Mouse (Mus musculus) liver, embryonic 14.5 days (tissue): ENCODE data around the gene Btbd9. TPM values are rescaled to one million over a fixed set of nuclear protein-coding genes. Genes with fewer than 3 reads are reported as not detected.
A peak's percentile ranks its signal among the peaks of the same experiment; 100 is the strongest.

Source experiments
- ATAC-seq: fragments of 200-750 bp; cut with Nextera tagmentation; 2 replicates; pipeline ENCODE4 v1.8.0; 2017; ENCODE audit warnings: moderate number of reproducible peaks, mild to moderate bottlenecking, moderate library complexity; ENCODE audit not compliant: insufficient read depth
- DNase-seq, 3 experiments: peaks; one replicate each; pipeline ENCODE4 v3.0.0-alpha.2; 2012 to 2013; ENCODE audit warnings: low read depth in 3 of 3, low spot score in 3 of 3
- H3K27ac ChIP-seq: fragments of 300-500 bp; sonication (generic); 2 replicates; pipeline ENCODE4 v1.5.1; 2014; ENCODE audit warnings: moderate library complexity, mild to moderate bottlenecking, control low read depth, inconsistent platforms
- H3K27me3 ChIP-seq: fragments of 300-500 bp; sonication (generic); 2 replicates; pipeline ENCODE4 v1.6.1; 2014; ENCODE audit warnings: mild to moderate bottlenecking, low read length, moderate library complexity; ENCODE audit not compliant: control insufficient read depth, insufficient read depth
- H3K36me3 ChIP-seq: fragments of 300-500 bp; sonication (generic); replicated peaks from 2 replicates; pipeline ENCODE4 v1.6.1; 2014; ENCODE audit warnings: low read depth; ENCODE audit not compliant: control insufficient read depth, insufficient read depth
- H3K4me1 ChIP-seq, 2 experiments: fragments of 200-500 bp in 1 of 2; fragments of 300-500 bp in 1 of 2; sonication (generic) in 1 of 2; replicated peaks; 2 replicates each; pipeline ENCODE4 v1.6.1; 2012 to 2014; ENCODE audit warnings: antibody characterized with exemption in 1 of 2, inconsistent platforms in 1 of 2, low read length in 1 of 2; ENCODE audit not compliant: control insufficient read depth in 2 of 2, insufficient read depth in 2 of 2
- H3K4me2 ChIP-seq: fragments of 300-500 bp; sonication (generic); 2 replicates; pipeline ENCODE4 v1.6.1; 2014; ENCODE audit warnings: low read depth, mild to moderate bottlenecking, control low read depth, moderate library complexity
- H3K4me3 ChIP-seq, 2 experiments: fragments of 200-500 bp in 1 of 2; fragments of 300-500 bp in 1 of 2; sonication (generic) in 1 of 2; 2 replicates each; pipeline ENCODE4 v1.5.1; 2012 to 2014; ENCODE audit warnings: low read depth in 2 of 2, low read length in 2 of 2, mild to moderate bottlenecking in 2 of 2, control low read depth in 1 of 2, inconsistent platforms in 1 of 2, moderate library complexity in 1 of 2; ENCODE audit not compliant: insufficient read depth in 1 of 2
- H3K9ac ChIP-seq: fragments of 300-500 bp; sonication (generic); replicated peaks from 2 replicates; pipeline ENCODE4 v1.6.1; 2014; ENCODE audit warnings: mild to moderate bottlenecking, control low read depth, moderate library complexity
- H3K9me3 ChIP-seq: fragments of 300-500 bp; sonication (generic); 2 replicates; pipeline ENCODE4 v1.6.1; 2016; ENCODE audit warnings: low read length, mixed read lengths; ENCODE audit not compliant: control insufficient read depth
- CTCF ChIP-seq: IDR thresholded peaks from 2 replicates; pipeline ENCODE4 v1.5.1; 2016; ENCODE audit warnings: antibody characterized with exemption, low read depth, control low read depth
- EP300 ChIP-seq: IDR thresholded peaks from 2 replicates; pipeline ENCODE4 v1.6.1; 2016; ENCODE audit warnings: antibody characterized with exemption, low read depth
- WGBS: fragments of 180-500 bp; shearing (Covaris S2); extraction: QIAGEN DNeasy Blood & Tissue Kit; methylation state at CpG from one replicate; pipeline ENCODE4 v1.1.7; 2014; ENCODE audit not compliant: insufficient replicate concordance; 5-methylcytosine and 5-hydroxymethylcytosine counted together
- polyA plus RNA-seq, 2 experiments: library from polyadenylated mRNA; depleted of rRNA in 1 of 2; stranded (reverse) in 1 of 2; unstranded in 1 of 2; fragments of >200 nt; fragmentation: Nextera tagmentation in 1 of 2; extraction: Ambion mirVana in 1 of 2; gene quantifications; 2 replicates each; pipeline versions ENCODE4 v1.2.1 to v1.2.3; 2012 to 2014

The Btbd9 gene
- polyA plus RNA-seq, 2 experiments, result 2.7 to 9.6 TPM

- no peaks in the 10 kb centered on the region for H3K4me1 ChIP-seq
- 68% methylated on average over 7 of the region's 7 CpGs for WGBS
- TF ChIP-seq EP300 (no peak), CTCF (no peak)
Observed at GRCm38 (mm10) chr17:30253924-30254323, 322.4 kb downstream of the Btbd9 start.

GRCm38 (mm10) chr17:30253028-30253427 lies 323.3 kb downstream of the Btbd9 start:
- H3K4me3 ChIP-seq, result no peak overlapping the region
- DNase-seq (no peak), ATAC-seq (no peak)
- H3K9me3 ChIP-seq, result no peaks in the 10 kb centered on the region
- H3K27me3 ChIP-seq, result no peaks in the 10 kb centered on the region
- H3K27ac ChIP-seq, result no peak overlapping the region
- 75% methylated on average over 5 of the region's 5 CpGs for WGBS
- H3K9ac ChIP-seq, result no peak overlapping the region
- no peak for TF ChIP-seq CTCF
- TF ChIP-seq EP300, result no peak
- H3K4me1 ChIP-seq, result no peaks in the 10 kb centered on the region
- no peaks in the 10 kb centered on the region for H3K36me3 ChIP-seq
- H3K4me2 ChIP-seq, result no peak overlapping the region

More at GRCm38 (mm10) chr17:30253924-30254323, 322.4 kb downstream of the Btbd9 start:
- H3K9me3 ChIP-seq, result no peaks in the 10 kb centered on the region
- DNase-seq (no peak), ATAC-seq (no peak)
- H3K4me2 ChIP-seq, result no peak overlapping the region
- no peak overlapping the region for H3K4me3 ChIP-seq
- no peaks in the 10 kb centered on the region for H3K36me3 ChIP-seq
- H3K27me3 ChIP-seq, result no peaks in the 10 kb centered on the region
- no peak overlapping the region for H3K9ac ChIP-seq
- no peak overlapping the region for H3K27ac ChIP-seq

GRCm38 (mm10) chr17:30245308-30245706 lies 331.0 kb downstream of the Btbd9 start:
- DNase-seq (no peak), ATAC-seq (no peak)
- Histone ChIP-seq H3K27ac (no peak overlapping the region), H3K36me3 (no peaks in the 10 kb centered on the region), H3K4me1 (peaks cover 0 to 6% of the 10 kb centered on the region in 2 experiments; a peak in 2 of 4 replicates), H3K4me2 (no peak overlapping the region), H3K27me3 (no peaks in the 10 kb centered on the region), H3K9me3 (no peaks in the 10 kb centered on the region), H3K4me3 (no peak overlapping the region), H3K9ac (no peak overlapping the region)
- WGBS, result 77% methylated on average over 10 of the region's 10 CpGs
- TF ChIP-seq CTCF, result no peak
- no peak for TF ChIP-seq EP300

- H3K9ac ChIP-seq, result no peak overlapping the region
- no peaks in the 10 kb centered on the region for H3K36me3 ChIP-seq
- no peak for DNase-seq
- WGBS, result 76% methylated on average over 14 of the region's 14 CpGs
- H3K27ac ChIP-seq, result no peak overlapping the region
- H3K4me1 ChIP-seq, result peaks cover 0 to 6% of the 10 kb centered on the region in 2 experiments; a peak in 2 of 4 replicates
- no peak overlapping the region for H3K4me3 ChIP-seq
- no peaks in the 10 kb centered on the region for H3K27me3 ChIP-seq
- H3K4me2 ChIP-seq, result no peak overlapping the region
- no peak for TF ChIP-seq EP300
- no peak for ATAC-seq
- H3K9me3 ChIP-seq, result no peaks in the 10 kb centered on the region
Observed at GRCm38 (mm10) chr17:30244651-30245307, 331.5 kb downstream of the Btbd9 start.

- Histone ChIP-seq H3K4me1 (peaks cover 0 to 6% of the 10 kb centered on the region in 2 experiments; a peak in 2 of 4 replicates), H3K27me3 (no peaks in the 10 kb centered on the region), H3K4me3 (no peak overlapping the region), H3K36me3 (no peaks in the 10 kb centered on the region), H3K9me3 (no peaks in the 10 kb centered on the region), H3K27ac (no peak overlapping the region), H3K4me2 (no peak overlapping the region), H3K9ac (no peak overlapping the region)
- WGBS, result 56% methylated on average over 7 of the region's 7 CpGs
- no peak for DNase-seq
- ATAC-seq, result no peak
- TF ChIP-seq CTCF, result 0 out of 2 replicates have a peak, but pooled peaks have one; percentile 13
- TF ChIP-seq EP300, result no peak
Observed at GRCm38 (mm10) chr17:30243540-30243939, 332.7 kb downstream of the Btbd9 start.
